Comparison of ENCODE assay signal across 31 mouse cellular contexts in genomic region chr14:118191442-118191841, GRCm38 (mm10). TPM values are rescaled to one million over a fixed set of nuclear protein-coding genes. Genes with fewer than 3 reads are reported as not detected.
DNase-seq lines count a peak whose midpoint lies in the region; ATAC-seq and TF ChIP-seq lines count a peak whose summit lies in the region.
"Had no signal": no experiment of that assay in that cellular context is flagged by ENCODE, and none has a peak within 500 bp of the region (broad histone marks: within the 10 kb centered on the region; RNA-seq: fewer than 3 reads in every experiment).

No protein-coding gene starts in this region.

- peaks cover 6% of the 10 kb centered on the region; the same call in 1 of the 2 replicates for H3K27me3 ChIP-seq in lung, embryonic 14.5 days (ENCODE audit: insufficient read depth, low read length)
- 0 out of 2 replicates have a peak, but pooled peaks cover 3% of the 10 kb centered on the region for H3K27me3 ChIP-seq in lung, postnatal 0 days (replicated peaks; ENCODE audit: insufficient read depth, low read length)
- H3K27me3 ChIP-seq: neural tube, embryonic 13.5 days had no signal

- H3K36me3 ChIP-seq in lung, embryonic 14.5 days (ENCODE audit: insufficient read depth): no peaks in the 10 kb centered on the region
- no peaks in the 10 kb centered on the region for H3K36me3 ChIP-seq in lung, postnatal 0 days (ENCODE audit: insufficient read depth, low read length)
- H3K36me3 ChIP-seq: G1E; heart, embryonic 10.5 days; heart, embryonic 15.5 days; hindbrain, embryonic 13.5 days; limb, embryonic 10.5 days; limb, embryonic 15.5 days; liver, embryonic 13.5 days; midbrain, embryonic 12.5 days; neural tube, embryonic 13.5 days had no signal

- no peak overlapping the region for H3K27ac ChIP-seq in lung, embryonic 14.5 days (ENCODE audit: low read depth)
- H3K27ac ChIP-seq in lung, postnatal 0 days (ENCODE audit: low read length): no peak overlapping the region
- H3K27ac ChIP-seq: heart, embryonic 10.5 days; heart, embryonic 15.5 days; hindbrain, embryonic 13.5 days; limb, embryonic 10.5 days; limb, embryonic 15.5 days; liver, embryonic 13.5 days; midbrain, embryonic 12.5 days; neural tube, embryonic 13.5 days had no signal

- TF ChIP-seq POLR2A in brain, embryonic 14.5 days (IDR thresholded peaks at IDR 0.05; ENCODE audit: borderline replicate concordance, extremely low read depth, insufficient read depth, insufficient read length, poor library complexity, severe bottlenecking): no peak

- H3K9me3 ChIP-seq in lung, embryonic 14.5 days (ENCODE audit: low read depth, low read length): no peaks in the 10 kb centered on the region
- H3K9me3 ChIP-seq in lung, postnatal 0 days (ENCODE audit: low read length): no peaks in the 10 kb centered on the region
- H3K9me3 ChIP-seq: G1E; heart, embryonic 10.5 days; heart, embryonic 15.5 days; hindbrain, embryonic 13.5 days; limb, embryonic 10.5 days; limb, embryonic 15.5 days; liver, embryonic 13.5 days; midbrain, embryonic 12.5 days; neural tube, embryonic 13.5 days had no signal

- H3K4me3 ChIP-seq in lung, embryonic 14.5 days (ENCODE audit: low read depth, low read length): no peak overlapping the region
- no peak overlapping the region for H3K4me3 ChIP-seq in lung, postnatal 0 days (ENCODE audit: low read depth, low read length)
- H3K4me3 ChIP-seq: erythroblast, embryonic 14.5 days; heart, embryonic 10.5 days; heart, embryonic 15.5 days; hindbrain, embryonic 13.5 days; limb, embryonic 10.5 days; limb, embryonic 15.5 days; liver, embryonic 13.5 days; midbrain, embryonic 12.5 days; neural tube, embryonic 13.5 days had no signal

- WGBS in lung, embryonic 14.5 days: 69% methylated on average over 9 of the region's 9 CpGs
- WGBS in lung, postnatal 0 days: 66% methylated on average over 9 of the region's 9 CpGs

- DNase-seq in cerebellum, postnatal 14 days: peak; percentile 50 to 54
- no peak for DNase-seq in cerebellum, adult 11 months
- peak; percentile 81 for DNase-seq in heart, adult 11 months
- DNase-seq in heart, postnatal 4 days: no peak
- peak; percentile 37 for DNase-seq in lung, embryonic 14.5 days
- no peak for DNase-seq in lung, postnatal 0 days (ENCODE audit: low spot score)
- DNase-seq in brain, embryonic 14.5 days (ENCODE audit: low read depth): peak; percentile 71
- DNase-seq: adrenal gland, adult 8-10 months; cerebellum, adult 9-11 months; gastrocnemius, postnatal 14 days; kidney, postnatal 36 days; liver, embryonic 13.5 days; lung, adult 18-20 months; lung, postnatal 36 days; right cerebral cortex, postnatal 25 days; spleen, adult 18-20 months; thymus, postnatal 14 days had no signal

- TF ChIP-seq CTCF in lung, embryonic 14.5 days (IDR thresholded peaks at IDR 0.05; ENCODE audit: low read depth): no peak
- TF ChIP-seq CTCF in lung, postnatal 0 days (IDR thresholded peaks at IDR 0.05): no peak
- TF ChIP-seq CTCF in brain, embryonic 14.5 days (IDR thresholded peaks at IDR 0.05; ENCODE audit: borderline replicate concordance, extremely low read depth, insufficient read depth, insufficient read length): no peak

- no peak for ATAC-seq in lung, embryonic 14.5 days (ENCODE audit: insufficient read depth)
- ATAC-seq in lung, postnatal 0 days: no peak
- ATAC-seq: intestine, postnatal 0 days had no signal

- H3K9ac ChIP-seq in lung, embryonic 14.5 days: no peak overlapping the region
- H3K9ac ChIP-seq in lung, postnatal 0 days (replicated peaks; ENCODE audit: low read depth): no peak overlapping the region
- H3K9ac ChIP-seq: heart, embryonic 15.5 days; hindbrain, embryonic 13.5 days; limb, embryonic 15.5 days; liver, embryonic 13.5 days; midbrain, embryonic 12.5 days; neural tube, embryonic 13.5 days had no signal

- TF ChIP-seq EP300 in lung, postnatal 0 days (IDR thresholded peaks at IDR 0.05): no peak

- no peaks in the 10 kb centered on the region for H3K4me1 ChIP-seq in lung, embryonic 14.5 days (ENCODE audit: insufficient read depth)
- H3K4me1 ChIP-seq in lung, postnatal 0 days (ENCODE audit: insufficient read depth, low read depth, low read length): no peaks in the 10 kb centered on the region
- H3K4me1 ChIP-seq: heart, embryonic 10.5 days; heart, embryonic 15.5 days; limb, embryonic 10.5 days; limb, embryonic 15.5 days had no signal

- no peak overlapping the region for H3K4me2 ChIP-seq in lung, embryonic 14.5 days
- H3K4me2 ChIP-seq in lung, postnatal 0 days (replicated peaks; ENCODE audit: low read depth, low read length): no peak overlapping the region
- H3K4me2 ChIP-seq: heart, embryonic 15.5 days; hindbrain, embryonic 13.5 days; limb, embryonic 15.5 days; liver, embryonic 13.5 days; midbrain, embryonic 12.5 days; neural tube, embryonic 13.5 days had no signal

RNA-seq across cellular contexts. Expression of gene Sox21, which starts 45.4 kb away (rescaled TPM):
- not detected for total RNA-seq in heart, postnatal 4 days (2021)
- 1.2 and 1.4 TPM in 2 replicates for polyA plus RNA-seq in lung, embryonic 14.5 days (2014; fragmentation: Nextera tagmentation; extraction: Ambion mirVana)
- 0.11 and 0.14 TPM in 2 replicates for polyA plus RNA-seq in lung, postnatal 0 days (2015; fragmentation: Nextera tagmentation; extraction: Ambion mirVana)
- 28.5 and 31.1 TPM in 2 replicates for polyA plus RNA-seq in brain, embryonic 14.5 days (2012; rRNA removed)
- total RNA-seq: gastrocnemius, postnatal 14 days; granulocyte monocyte progenitor cell, adult 5-6 weeks; heart, postnatal 25 days; megakaryocyte, adult 5-6 weeks had no signal
- polyA plus RNA-seq: heart, embryonic 15.5 days; kidney, embryonic 14.5 days; liver, embryonic 13.5 days had no signal

RNA-seq across cellular contexts. Expression of gene Gpr180, which starts 54.5 kb away (rescaled TPM):
- total RNA-seq in heart, postnatal 4 days (2021): 10 to 100 TPM; 29.2 to 32.8 TPM
- 64.2 and 66.8 TPM in 2 replicates for polyA plus RNA-seq in lung, embryonic 14.5 days (2014; fragmentation: Nextera tagmentation; extraction: Ambion mirVana)
- 48.8 and 50.9 TPM in 2 replicates for polyA plus RNA-seq in lung, postnatal 0 days (2015; fragmentation: Nextera tagmentation; extraction: Ambion mirVana)
- 26.5 and 26.6 TPM in 2 replicates for polyA plus RNA-seq in brain, embryonic 14.5 days (2012; rRNA removed)

RNA-seq across cellular contexts. Expression of gene Tgds, which starts 58.9 kb away (rescaled TPM):
- total RNA-seq in heart, postnatal 4 days (2021): 10 to 100 TPM; 11.8 to 13.9 TPM
- 32.6 and 33.0 TPM in 2 replicates for polyA plus RNA-seq in lung, embryonic 14.5 days (2014; fragmentation: Nextera tagmentation; extraction: Ambion mirVana)
- polyA plus RNA-seq in lung, postnatal 0 days (2015; fragmentation: Nextera tagmentation; extraction: Ambion mirVana): 26.6 and 28.0 TPM in 2 replicates
- polyA plus RNA-seq in brain, embryonic 14.5 days (2012; rRNA removed): 17.6 and 20.3 TPM in 2 replicates
- polyA plus RNA-seq: erythroblast, embryonic 14.5 days had no signal

Comparison
In these comparisons a context has a peak if more than half of its experiments do, and no peak if none do; other contexts are left out.
1. DNase-seq: peak in cerebellum, postnatal 14 days (2 of 2), heart, adult 11 months (single experiment), lung, embryonic 14.5 days (single experiment) and brain, embryonic 14.5 days (single experiment); none in cerebellum, adult 11 months (single experiment), heart, postnatal 4 days (single experiment) and lung, postnatal 0 days (single experiment).
2. RNA of gene Sox21, which starts 45.4 kb away (polyA plus RNA-seq): 28.5 to 31.1 TPM in brain, embryonic 14.5 days; 1.2 to 1.4 TPM in lung, embryonic 14.5 days and 0.11 to 0.14 TPM in lung, postnatal 0 days; every median in the first group is over 10 times any median in the second.